Mouse (Mus musculus): ENCODE measurements around the gene Gss.

The Gss gene

GRCm38 (mm10) chr2:155592137-155592853 is at the start of gene Gss:
Gene Gss (minus strand): TSS chr2:155592810.
- peak; percentile 97 to 98 for DNase-seq (ENCODE audit: low spot score in 2 of 2)

GRCm38 (mm10) chr2:155641540-155642472 is 49.2 kb upstream of the Gss start:
- no peak for DNase-seq (ENCODE audit: low spot score in 2 of 2)

DNA sequence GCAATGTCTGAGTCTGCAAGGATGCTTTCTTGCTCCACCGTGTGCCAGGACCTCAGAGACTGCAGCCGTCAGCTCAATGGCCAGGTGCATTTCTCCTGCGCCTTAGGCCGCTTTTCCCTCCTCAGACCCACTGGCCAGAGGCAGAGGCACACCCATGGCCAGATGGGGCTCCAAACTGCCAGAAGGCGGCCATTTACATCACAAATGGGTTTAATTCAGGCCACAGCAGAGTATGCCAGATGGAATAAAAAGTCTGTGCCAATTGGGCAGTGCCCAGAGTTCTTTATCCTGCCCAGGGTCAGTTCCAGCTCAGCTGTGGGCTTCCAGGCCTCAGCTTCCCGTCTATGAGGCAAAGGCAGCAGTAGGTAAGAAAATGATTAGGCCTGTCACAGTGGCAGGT is 48.0 kb upstream of the Gss start:
- no peak for DNase-seq (ENCODE audit: low spot score in 2 of 2)

GRCm38 (mm10) chr2:155637411-155637810 is 44.8 kb upstream of the Gss start:
- no peak for DNase-seq (ENCODE audit: low spot score in 2 of 2)

- no peak for DNase-seq (ENCODE audit: low spot score in 2 of 2)
Measured at GRCm38 (mm10) chr2:155636881-155637280, 44.3 kb upstream of the Gss start.

- DNase-seq (ENCODE audit: low spot score in 2 of 2), result no peak
Measured at GRCm38 (mm10) chr2:155635961-155636360, 43.4 kb upstream of the Gss start.

GRCm38 (mm10) chr2:155634562-155634961 is 42.0 kb upstream of the Gss start:
- no peak for DNase-seq (ENCODE audit: low spot score in 2 of 2)

DNA sequence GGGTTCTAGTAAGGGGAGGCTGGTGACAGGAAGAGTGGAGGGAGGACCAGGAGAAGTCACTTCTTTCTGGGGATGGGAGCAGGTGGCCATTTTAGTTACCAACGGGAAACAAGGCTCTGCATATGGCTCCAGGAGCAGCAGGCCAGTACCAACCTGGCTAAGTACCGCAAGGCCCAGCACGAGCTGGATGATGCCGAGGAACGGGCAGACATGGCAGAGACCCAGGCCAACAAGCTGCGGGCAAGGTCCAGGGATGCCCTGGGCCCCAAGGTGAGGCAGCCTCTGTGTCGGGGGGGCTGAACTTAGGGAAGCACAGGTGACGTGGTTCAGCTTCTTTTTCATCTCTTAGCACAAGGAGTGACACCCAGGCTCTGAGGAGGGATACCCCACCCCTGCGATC is 41.1 kb upstream of the Gss start:
- DNase-seq (ENCODE audit: low spot score in 2 of 2), result no peak

DNA sequence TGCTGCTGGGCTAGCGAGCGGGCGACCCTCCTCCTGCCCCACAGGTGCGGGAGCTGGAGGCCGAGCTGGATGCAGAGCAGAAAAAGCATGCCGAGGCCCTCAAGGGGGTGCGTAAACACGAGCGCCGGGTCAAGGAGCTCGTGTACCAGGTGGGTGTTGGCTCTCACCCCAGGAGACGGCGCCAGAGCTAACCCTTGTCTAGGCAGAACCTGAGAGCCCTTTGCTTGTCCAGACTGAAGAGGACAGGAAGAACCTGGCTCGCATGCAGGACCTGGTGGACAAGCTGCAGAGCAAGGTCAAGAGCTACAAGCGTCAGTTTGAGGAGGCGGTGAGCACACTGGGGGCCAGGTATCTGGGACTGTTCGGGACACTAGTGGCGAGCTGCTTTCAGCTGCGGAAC is 40.5 kb upstream of the Gss start:
- DNase-seq (ENCODE audit: low spot score in 2 of 2), result no peak

- DNase-seq (ENCODE audit: low spot score in 2 of 2), result no peak
Measured at GRCm38 (mm10) chr2:155632138-155632936, 39.7 kb upstream of the Gss start.

- no peak for DNase-seq (ENCODE audit: low spot score in 2 of 2)
Measured at GRCm38 (mm10) chr2:155630590-155631416, 38.2 kb upstream of the Gss start.

- no peak for DNase-seq (ENCODE audit: low spot score in 2 of 2)
Measured at GRCm38 (mm10) chr2:155630153-155630552, 37.5 kb upstream of the Gss start.

- DNase-seq (ENCODE audit: low spot score in 2 of 2), result no peak
Measured at GRCm38 (mm10) chr2:155629231-155629661, 36.6 kb upstream of the Gss start.

DNA sequence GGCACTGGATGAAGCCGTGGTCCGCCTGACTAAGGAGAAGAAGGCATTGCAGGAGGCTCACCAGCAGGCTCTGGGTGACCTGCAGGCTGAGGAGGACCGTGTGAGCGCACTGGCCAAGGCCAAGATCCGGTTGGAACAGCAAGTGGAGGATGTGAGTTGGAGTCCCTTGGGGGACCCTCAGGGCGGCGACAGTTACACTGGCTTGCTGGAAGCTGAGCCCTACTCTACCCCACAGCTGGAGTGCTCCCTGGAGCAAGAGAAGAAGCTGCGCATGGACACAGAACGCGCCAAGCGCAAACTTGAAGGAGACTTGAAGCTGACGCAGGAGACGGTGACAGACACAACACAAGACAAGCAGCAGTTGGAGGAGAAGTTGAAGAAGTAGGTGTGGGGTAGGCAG is 35.9 kb upstream of the Gss start:
- no peak for DNase-seq (ENCODE audit: low spot score in 2 of 2)

GRCm38 (mm10) chr2:155628112-155628511 is 35.5 kb upstream of the Gss start:
- DNase-seq (ENCODE audit: low spot score in 2 of 2), result no peak

GRCm38 (mm10) chr2:155627030-155627738 is 34.6 kb upstream of the Gss start:
- peak; percentile 43 to 63 for DNase-seq (ENCODE audit: low spot score in 2 of 2)

DNA sequence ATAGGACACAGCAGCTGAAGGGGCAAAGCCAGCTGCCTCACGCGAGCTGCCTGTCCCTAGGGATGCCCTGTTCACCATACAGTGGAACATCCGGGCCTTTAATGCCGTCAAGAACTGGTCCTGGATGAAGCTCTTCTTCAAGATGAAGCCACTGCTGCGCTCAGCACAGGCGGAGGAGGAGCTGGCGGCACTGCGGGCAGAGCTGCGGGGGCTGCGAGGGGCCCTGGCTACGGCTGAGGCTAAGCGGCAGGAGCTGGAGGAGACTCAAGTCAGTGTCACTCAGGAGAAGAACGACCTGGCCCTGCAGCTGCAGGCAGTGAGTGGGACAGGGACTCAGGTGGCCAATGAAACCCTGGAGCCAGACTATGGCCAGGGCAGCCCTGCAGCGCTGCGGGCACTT is 33.7 kb upstream of the Gss start:
- DNase-seq (ENCODE audit: low spot score in 2 of 2), result no peak

- peak in 1 of 2 experiments; percentile 32 for DNase-seq (ENCODE audit: low spot score in 2 of 2)
Measured at GRCm38 (mm10) chr2:155624730-155625129, 32.1 kb upstream of the Gss start.

DNA sequence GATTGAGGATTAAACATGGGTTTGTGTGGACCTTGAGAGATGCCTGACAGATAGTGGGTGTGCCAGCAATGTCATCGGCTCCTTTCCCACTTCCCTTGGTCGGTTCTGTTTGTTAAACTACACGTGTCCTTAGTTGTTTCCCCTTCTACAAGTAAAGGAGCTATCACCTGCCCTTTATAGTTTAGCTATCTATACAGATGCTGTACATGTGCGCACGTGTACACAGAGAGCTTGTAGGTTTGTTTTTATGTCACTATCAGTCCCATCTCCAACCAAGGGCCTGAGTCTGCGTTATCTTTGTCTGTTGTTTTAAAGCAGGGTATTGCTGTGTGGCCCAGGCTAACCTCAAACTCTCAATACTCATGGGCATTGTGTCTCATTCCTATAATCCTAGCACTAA is 31.4 kb upstream of the Gss start:
- DNase-seq (ENCODE audit: low spot score in 2 of 2), result no peak

DNA sequence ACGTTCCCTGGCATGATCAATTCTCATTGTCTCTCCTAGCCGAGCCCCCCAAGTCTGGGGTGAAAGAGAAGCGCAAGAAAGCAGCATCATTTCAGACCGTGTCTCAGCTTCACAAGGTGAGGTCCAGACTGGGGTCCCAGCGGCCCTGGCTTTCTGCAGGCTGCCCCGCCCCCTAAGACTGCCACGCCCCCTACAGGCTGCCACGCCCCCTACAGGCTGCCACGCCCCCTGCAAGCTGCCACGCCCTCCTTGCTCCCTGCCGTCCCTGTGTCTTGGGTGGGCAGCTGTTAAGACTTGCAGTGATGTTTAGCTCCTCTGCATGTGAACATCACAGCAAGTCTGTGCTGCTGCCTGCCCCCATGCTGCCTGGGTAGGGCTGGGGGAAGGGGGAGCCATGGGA is 30.0 kb upstream of the Gss start:
- no peak for DNase-seq (ENCODE audit: low spot score in 2 of 2)

DNA sequence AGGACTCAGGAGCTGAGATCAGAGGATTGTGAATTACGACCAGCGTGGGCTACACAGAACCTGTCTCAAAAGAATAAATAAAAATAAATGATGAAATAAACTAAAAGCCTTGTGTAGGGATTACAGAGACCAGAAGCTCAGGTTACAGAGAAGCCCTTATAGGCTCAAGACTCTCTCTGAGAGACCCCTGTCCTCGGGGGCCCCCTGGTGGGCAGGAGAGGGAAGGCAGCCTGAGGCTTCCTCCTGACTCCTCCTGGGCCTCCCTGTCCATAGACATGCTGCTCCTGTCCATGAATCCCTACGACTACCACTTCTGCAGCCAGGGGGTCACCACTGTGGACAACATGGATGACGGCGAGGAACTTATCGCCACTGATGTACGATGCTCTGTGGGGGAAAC is 27.2 kb upstream of the Gss start:
- peak; percentile 77 to 87 for DNase-seq (ENCODE audit: low spot score in 2 of 2)

Measured in spleen, postnatal 14 days (tissue).